Mouse (Mus musculus): Measurements from ENCODE around the gene Arf3. TPM values are rescaled to one million over a fixed set of nuclear protein-coding genes. Genes with fewer than 3 reads are reported as not detected.
"Not testable (repeated sequence)": the region's sequence is repeated elsewhere in the genome, so short reads cannot be mapped to it uniquely, and the experiment has no call there.

Gene Arf3
- total RNA-seq, 1 experiment from 2014 or later = 36.0 TPM

DNA sequence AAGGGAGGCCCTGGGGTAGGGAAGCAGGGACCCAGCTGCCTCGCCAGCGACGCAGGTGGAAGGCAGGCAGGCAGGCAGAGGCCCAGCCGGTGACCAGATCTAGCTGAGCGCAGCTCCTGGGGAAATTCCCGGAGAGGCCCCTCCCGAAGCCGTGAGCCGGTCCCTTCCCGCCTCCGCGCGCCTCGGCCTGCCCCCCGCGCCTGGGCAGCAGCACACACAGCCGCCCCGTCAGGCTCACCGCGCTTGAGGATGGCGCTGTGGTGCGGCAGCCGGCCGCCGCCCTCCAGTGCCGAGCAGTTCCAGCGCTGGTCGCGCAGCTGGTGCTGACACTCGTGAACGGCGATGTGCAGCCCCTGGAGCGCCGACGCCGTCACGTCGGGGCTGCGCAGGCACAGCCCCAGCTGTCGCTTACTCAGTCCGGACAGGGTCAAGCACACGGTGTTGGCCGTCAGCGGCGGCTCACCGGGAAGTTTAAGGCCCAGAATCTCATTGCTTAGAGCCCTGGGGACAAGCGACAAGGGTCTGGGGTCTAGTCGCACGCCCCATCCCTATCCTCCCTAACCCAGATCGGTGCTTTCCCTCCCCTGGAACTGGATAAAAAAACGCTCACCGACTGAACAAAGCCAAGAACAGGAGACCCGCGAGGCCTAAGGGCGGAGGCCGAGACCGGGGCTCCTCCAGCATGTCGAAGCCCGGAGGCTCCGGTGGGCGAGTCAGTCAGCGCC, 13.4 kb upstream of the Arf3 start:
- ATAC-seq (replicated peaks in 1 of 2; ENCODE audit: insufficient read depth in 1 of 2, low FRiP score in 2 of 2, low TSS enrichment in 1 of 2, low read depth in 1 of 2, poor library complexity in 2 of 2, severe bottlenecking in 2 of 2) = no peak; a peak in 1 of 4 replicates

DNA sequence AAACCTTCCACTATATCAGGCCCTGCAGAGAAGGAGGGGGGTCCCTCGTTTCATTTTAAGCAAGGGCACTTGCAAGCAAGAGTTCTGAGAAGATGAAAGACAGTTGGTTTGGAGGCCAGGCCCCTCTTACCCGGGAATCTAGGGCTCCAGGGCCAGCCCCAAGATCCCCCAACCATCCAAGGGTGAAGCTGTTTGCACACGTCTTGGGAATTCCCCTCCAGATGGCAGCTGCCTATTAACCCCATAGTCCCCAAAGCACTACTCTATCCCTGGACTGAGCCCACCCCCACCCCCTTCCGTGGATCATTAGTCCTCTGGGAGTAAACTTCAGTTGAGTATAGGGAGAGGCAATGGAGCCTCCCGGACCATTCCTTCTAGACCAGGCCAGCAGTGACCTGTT, 12.5 kb upstream of the Arf3 start:
- no peak for ATAC-seq (replicated peaks in 1 of 2; ENCODE audit: insufficient read depth in 1 of 2, low FRiP score in 2 of 2, low TSS enrichment in 1 of 2, low read depth in 1 of 2, poor library complexity in 2 of 2, severe bottlenecking in 2 of 2)

DNA sequence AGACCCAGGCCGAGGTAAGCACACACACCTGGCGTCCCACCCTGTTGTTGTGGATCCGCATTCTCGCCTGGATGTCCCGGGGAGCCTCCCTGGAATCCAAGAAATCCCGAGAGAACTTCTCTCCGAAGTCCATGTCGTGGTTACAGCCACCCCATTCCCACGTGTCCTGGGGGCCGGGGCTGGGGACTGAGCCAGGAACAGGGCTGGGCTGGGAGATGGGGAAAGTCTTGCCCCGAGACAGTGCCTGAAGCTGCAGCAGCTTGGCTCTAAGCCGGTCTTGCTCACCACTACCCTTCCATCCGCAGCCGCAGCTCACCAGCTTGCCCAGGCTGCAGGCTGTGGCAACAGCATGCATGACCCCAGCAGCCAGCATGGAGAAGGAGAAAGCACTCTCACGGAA, 11.1 kb upstream of the Arf3 start:
- ATAC-seq (replicated peaks in 1 of 2; ENCODE audit: insufficient read depth in 1 of 2, low FRiP score in 2 of 2, low TSS enrichment in 1 of 2, low read depth in 1 of 2, poor library complexity in 2 of 2, severe bottlenecking in 2 of 2) = no peak

DNA sequence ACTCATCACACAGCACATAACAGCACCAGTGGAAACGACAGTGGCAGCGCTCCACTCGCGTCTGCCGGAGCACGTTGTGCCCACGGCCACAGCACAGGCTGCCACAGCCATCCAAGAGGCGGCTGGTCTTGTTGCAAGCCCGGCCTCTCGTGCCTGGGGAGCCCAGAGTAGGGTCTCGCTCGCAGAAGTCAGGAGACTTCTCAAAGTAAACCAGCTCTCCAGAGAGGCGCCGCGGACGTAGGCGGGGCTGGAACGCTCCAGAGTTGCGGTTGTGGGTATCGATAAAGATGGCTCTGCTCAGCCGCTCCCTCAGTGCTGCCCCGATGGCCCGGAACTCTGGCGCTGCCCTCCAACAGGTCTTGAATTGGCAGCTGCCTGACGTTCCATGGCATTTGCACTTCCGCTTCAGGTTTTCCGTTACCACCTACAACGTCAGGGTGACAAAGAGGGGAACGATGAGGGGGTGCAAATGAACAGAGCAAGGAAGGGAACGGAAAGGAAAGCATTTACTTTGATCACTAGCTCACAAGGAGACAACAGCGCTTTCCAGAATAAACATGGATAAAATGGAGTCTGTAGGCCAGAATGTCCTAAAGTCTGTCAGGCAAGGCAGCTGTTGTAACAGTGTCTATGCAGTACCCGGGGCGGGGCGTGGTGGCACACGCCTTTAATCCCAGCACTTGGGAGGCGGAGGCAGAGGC, 9.6 kb upstream of the Arf3 start:
- peak; percentile 70 to 83 for ATAC-seq (replicated peaks in 1 of 2; ENCODE audit: insufficient read depth in 1 of 2, low FRiP score in 2 of 2, low TSS enrichment in 1 of 2, low read depth in 1 of 2, poor library complexity in 2 of 2, severe bottlenecking in 2 of 2)

DNA sequence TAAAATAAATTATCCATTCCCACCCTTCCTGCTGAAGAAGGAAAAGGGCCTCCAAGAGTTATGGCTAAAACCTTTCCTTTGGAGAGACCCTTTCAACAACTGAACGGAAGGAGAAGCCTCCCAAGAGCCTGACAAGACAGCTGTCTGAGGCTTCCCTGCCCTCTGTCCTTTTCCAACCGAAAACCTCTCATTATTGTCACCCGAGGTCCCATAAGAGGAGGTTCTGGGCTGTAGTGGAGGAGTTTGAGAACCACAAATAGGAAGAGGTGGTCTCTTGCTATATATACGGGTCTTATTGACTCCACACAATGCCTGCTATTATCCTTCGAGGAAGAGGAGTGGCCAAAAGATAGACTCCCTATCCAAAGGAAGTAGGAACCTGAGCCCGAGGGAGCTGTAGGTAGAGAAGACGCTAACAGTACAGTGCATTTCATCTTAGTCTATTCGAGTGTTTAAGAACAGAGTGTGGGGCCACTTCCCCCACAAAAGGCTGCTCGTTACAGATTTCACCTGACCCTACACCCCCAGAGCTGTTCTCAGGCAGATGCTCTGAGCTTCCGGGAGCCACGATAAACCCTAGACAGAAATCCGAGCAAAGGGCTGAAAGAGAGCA, 8.9 kb upstream of the Arf3 start:
- ATAC-seq (replicated peaks in 1 of 2; ENCODE audit: insufficient read depth in 1 of 2, low FRiP score in 2 of 2, low TSS enrichment in 1 of 2, low read depth in 1 of 2, poor library complexity in 2 of 2, severe bottlenecking in 2 of 2) = no peak

DNA sequence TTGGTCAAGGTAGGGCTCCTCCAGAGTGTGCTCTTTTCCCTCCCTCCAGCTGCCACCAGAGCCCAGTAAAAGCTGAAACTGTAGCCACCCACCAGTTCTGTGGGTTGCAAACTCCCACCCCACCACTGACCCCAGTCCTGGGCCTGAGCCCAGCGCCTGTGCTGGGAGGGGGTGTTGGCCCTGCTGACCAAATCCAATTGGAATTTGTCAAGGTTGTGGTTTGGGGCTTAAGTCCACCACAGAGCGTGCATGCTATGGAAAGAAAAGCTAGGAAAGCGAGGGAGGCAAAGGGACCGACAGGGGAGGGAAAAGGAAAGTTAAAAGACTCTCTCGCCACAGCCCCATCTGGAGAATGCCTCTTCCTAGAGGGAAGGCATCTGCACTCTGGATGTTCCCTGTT, 5.2 kb upstream of the Arf3 start:
- ATAC-seq (replicated peaks in 1 of 2; ENCODE audit: insufficient read depth in 1 of 2, low FRiP score in 2 of 2, low TSS enrichment in 1 of 2, low read depth in 1 of 2, poor library complexity in 2 of 2, severe bottlenecking in 2 of 2) = no peak

DNA sequence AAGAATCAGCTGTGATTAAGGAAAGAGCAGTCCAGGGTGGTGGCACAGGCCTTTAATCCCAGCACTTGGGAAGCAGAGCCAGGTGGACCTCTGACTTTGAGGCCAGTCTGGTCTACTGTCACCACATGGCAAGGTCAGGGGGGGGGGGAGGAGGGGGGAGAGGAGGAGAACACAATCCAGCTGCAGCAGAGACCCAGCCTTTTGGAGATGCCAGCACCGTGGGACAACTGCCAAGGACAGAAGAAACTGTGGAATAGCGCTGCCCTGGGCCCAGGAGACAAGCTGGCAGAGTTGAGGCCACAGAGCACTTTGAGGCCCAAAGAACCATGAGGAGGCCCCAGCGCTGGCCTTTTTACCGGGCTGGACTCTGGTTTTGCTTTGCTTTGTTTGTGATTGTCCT, 2.9 kb upstream of the Arf3 start:
- no peak for ATAC-seq (replicated peaks in 1 of 2; ENCODE audit: insufficient read depth in 1 of 2, low FRiP score in 2 of 2, low TSS enrichment in 1 of 2, low read depth in 1 of 2, poor library complexity in 2 of 2, severe bottlenecking in 2 of 2)

DNA sequence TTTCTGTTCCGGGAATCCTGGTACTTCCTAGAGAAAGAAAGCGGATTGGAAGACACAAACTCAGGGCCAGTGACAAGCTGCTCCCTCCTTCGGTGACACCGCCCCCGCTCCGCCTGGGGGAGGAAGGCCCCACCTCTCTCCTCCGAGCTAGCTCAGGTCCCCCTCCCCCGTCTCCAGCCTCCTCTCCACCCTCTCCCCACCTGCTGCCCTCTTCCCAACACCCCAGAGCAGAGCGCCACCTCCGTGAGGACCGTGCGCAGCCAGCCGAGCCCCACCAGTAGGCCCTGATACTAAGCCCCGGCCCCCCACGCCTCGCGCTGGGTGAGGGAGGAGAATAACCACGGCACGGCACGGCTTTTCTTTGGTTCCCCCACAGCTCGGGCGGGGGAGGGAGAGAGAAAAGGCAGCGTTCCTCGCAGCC, 803 bp downstream of the Arf3 start:
- peak; percentile 34 to 46; a peak in 3 of 4 replicates for ATAC-seq (replicated peaks in 1 of 2; ENCODE audit: insufficient read depth in 1 of 2, low FRiP score in 2 of 2, low TSS enrichment in 1 of 2, low read depth in 1 of 2, poor library complexity in 2 of 2, severe bottlenecking in 2 of 2)

DNA sequence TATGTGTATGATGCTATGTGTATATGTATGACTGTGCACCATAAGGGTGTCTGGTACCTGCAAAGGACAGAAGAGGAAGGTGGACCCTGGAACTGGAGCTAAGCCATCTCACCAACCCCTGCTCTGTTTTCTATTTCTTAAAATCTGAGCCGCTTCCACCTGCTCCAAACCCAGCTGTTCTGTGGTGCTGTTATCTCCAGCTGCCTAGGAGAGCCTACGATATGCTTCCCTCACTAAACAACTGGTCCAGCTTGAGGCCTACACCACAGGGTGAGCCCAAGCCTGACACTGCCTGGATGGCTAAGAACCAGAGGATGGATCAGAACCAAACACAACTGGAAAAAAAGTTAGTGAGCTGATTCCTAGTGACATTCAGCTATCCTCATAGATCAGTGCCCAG, 8.9 kb downstream of the Arf3 start:
- no peak for ATAC-seq (replicated peaks in 1 of 2; ENCODE audit: insufficient read depth in 1 of 2, low FRiP score in 2 of 2, low TSS enrichment in 1 of 2, low read depth in 1 of 2, poor library complexity in 2 of 2, severe bottlenecking in 2 of 2)

DNA sequence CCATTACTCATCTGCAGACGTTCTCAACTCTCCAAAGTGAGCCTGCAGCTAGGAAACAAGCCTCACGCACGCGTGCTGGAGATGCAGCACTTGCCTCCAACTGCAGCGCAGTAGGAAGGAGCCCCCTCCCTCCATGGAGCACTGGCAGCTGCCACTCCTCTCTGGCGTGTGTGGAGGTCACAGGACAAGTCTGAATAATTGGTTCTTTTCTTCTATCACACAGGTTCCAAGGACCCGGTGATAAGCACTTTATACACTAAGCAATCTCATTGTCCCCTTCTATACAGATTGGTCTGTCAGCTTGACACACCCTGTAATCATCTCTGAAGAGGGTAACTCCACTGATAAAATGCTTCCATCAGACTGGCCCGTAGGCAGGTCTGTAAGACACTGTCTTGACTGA, 10.0 kb downstream of the Arf3 start:
- ATAC-seq (replicated peaks in 1 of 2; ENCODE audit: insufficient read depth in 1 of 2, low FRiP score in 2 of 2, low TSS enrichment in 1 of 2, low read depth in 1 of 2, poor library complexity in 2 of 2, severe bottlenecking in 2 of 2) = no peak

DNA sequence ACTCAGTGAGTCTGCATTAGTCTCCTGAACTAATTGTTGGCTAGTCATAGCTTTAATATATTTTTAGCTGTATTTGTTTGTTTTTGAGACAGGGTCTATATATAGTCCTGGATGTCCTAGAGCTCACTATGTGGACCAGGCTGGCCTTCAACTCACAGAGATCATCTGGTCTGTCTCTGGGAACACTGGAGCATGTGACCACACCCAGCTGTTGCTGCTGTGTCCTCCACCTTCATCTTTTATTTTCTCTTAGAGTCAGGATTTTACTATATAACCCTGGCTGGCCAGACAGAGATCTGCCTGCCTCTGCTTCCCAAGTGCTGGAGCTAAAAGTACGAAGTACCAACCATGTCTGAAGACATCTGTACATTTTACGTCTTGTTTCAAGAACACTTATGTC, 13.9 kb downstream of the Arf3 start:
- ATAC-seq (replicated peaks in 1 of 2; ENCODE audit: insufficient read depth in 1 of 2, low FRiP score in 2 of 2, low TSS enrichment in 1 of 2, low read depth in 1 of 2, poor library complexity in 2 of 2, severe bottlenecking in 2 of 2) = no peak

DNA sequence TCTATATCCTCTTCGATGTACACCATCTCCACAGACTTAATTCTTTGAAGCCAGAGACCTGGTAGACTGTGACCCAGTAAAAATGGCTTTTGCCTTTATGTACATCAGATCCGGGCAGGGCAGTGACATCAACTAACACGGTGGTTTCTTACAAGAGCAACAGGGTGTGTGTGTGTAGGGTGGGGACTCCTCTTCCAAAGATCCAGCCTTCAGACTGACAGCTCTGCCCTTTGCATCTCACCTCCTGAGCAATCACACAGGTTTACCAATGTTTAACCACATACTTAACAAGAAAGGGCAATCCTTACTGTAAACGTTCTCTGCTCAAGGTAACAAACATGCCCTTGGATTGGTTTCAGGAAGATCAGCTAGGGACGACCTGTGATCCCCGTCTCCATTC, 15.7 kb downstream of the Arf3 start:
- ATAC-seq (replicated peaks in 1 of 2; ENCODE audit: insufficient read depth in 1 of 2, low FRiP score in 2 of 2, low TSS enrichment in 1 of 2, low read depth in 1 of 2, poor library complexity in 2 of 2, severe bottlenecking in 2 of 2) = no peak

DNA sequence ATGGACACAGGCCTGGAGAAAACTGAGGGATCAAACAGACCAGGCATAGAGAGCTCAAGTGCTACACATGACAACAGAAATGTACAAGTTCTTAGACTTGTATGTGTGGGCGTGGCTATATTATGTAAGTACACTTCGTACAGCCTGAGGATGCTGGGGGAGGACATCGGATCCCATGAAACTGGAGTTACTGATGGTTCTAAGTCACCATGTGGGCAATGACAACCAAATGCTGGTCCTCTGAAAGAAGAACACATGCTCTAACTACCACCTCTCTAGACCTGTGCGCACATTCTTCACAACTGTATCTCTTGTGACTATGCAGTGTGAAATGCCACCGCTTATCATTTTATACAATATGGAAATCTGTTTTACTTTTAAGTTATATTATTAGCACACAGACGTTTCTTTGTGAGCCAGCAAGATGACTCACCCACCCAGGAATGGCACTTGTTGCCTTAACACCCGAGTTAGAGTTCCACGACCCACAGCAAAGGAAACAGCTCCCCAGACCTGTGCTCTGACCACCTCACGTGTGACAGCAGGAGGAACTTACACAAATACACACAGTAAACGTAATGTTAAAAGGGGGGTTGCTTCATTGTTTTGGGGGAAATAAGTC, 16.6 kb downstream of the Arf3 start:
- no peak for ATAC-seq (replicated peaks in 1 of 2; ENCODE audit: insufficient read depth in 1 of 2, low FRiP score in 2 of 2, low TSS enrichment in 1 of 2, low read depth in 1 of 2, poor library complexity in 2 of 2, severe bottlenecking in 2 of 2)

DNA sequence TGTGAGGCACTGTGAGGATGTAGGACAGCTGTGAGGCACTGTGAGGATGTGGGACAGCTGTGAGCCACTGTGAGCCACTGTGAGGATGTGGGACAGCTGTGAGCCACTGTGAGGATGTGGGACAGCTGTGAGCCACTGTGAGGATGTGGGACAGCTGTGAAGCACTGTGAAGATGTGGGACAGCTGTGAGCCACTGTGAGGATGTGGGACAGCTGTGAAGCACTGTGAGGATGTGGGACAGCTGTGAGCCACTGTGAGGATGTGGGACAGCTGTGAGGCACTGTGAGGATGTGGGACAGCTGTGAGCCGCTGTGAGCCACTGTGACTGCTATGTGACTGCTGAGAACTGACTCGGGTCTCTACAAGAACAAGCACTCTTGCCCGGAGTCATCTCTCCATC, 19.2 kb downstream of the Arf3 start:
- not testable (repeated sequence) for ATAC-seq (replicated peaks in 1 of 2; ENCODE audit: insufficient read depth in 1 of 2, low FRiP score in 2 of 2, low TSS enrichment in 1 of 2, low read depth in 1 of 2, poor library complexity in 2 of 2, severe bottlenecking in 2 of 2)

DNA sequence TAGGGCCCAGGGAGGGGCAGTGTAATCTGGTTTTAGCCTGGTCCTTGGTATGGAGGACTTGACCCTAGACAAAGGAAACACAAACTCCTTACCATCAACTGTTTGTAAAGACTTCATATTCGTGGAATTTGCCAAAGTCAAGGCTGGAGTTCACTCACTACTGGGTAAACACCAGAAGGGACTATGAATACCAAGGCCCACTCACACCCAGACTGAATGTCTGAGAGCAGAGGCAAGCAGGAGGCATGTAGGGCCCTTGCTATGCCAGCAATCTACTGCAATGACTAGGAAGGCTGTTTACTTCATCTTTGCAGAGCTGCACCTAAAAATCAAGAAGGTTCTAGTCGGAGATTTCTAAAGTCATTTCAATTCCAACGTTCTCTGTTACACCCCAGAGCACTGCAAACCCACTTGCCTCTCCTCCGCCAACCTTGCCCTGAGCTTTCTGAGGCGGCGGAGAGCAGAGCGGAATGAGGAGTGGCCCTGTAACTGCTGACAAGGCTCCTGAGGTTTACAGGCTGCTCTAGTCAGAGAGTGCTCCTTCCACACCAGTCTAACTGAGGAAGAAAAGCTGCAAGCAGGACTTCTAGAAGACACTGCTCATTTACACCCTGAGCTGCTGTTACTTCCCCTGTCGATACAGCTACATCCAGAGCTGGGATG, 20.1 kb downstream of the Arf3 start:
- ATAC-seq (replicated peaks in 1 of 2; ENCODE audit: insufficient read depth in 1 of 2, low FRiP score in 2 of 2, low TSS enrichment in 1 of 2, low read depth in 1 of 2, poor library complexity in 2 of 2, severe bottlenecking in 2 of 2) = no peak

DNA sequence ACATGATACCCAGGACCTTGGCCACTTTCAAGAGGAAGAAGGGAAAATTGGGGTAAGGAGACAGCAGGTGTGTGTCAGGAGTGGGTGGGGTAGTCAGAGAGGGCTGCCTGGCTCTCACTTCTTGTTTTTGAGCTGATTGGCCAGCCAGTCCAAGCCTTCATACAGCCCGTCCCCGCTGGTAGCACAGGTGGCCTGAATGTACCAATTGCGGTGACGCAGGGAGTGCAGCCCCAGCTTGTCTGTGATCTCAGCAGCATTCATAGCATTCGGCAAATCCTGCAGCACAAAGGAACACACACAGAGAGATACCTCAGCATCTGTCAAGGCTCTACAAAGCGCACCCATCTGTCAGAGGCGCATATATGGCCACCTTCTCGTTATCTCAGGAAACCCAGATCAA, 22.8 kb downstream of the Arf3 start:
- no peak for ATAC-seq (replicated peaks in 1 of 2; ENCODE audit: insufficient read depth in 1 of 2, low FRiP score in 2 of 2, low TSS enrichment in 1 of 2, low read depth in 1 of 2, poor library complexity in 2 of 2, severe bottlenecking in 2 of 2)

DNA sequence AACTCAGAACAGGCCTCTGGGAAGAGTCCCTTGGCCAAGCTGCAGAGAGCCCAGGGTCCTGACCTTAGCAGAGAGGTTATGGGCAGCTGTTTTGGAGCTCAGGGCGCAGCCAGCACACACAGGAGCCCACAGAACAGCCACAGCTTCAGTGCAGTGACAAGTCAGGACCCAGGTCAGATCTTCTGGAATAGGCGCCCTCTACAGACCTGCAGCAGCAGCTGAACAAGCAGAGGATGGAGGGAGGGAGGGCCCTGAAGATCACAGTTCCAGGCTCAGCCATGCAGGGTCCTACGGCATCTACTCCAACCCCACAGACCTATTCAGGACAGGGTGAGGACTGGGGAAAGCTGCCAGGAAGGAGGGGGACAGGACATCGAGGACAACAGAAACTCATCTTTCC, 24.2 kb downstream of the Arf3 start:
- no peak for ATAC-seq (replicated peaks in 1 of 2; ENCODE audit: insufficient read depth in 1 of 2, low FRiP score in 2 of 2, low TSS enrichment in 1 of 2, low read depth in 1 of 2, poor library complexity in 2 of 2, severe bottlenecking in 2 of 2)

DNA sequence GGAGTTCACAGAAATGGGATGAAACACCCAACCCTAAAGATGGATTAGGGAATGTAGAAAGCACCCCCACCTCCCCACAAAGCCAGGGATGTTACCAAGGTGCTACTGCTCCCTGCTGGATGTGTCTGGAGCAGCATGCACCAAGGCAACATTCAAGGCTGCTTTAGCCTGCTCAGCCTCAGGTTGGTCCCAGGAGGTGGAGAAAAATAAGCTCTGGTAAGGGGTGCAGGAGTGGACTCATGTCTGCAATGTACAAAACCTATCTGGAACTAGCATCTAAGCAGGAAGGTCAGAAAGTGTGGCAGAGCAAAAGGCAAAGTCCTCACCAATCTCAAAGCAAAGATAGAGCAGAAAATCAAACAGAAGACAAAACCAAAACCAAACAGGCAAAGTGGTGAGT, 25.1 kb downstream of the Arf3 start:
- ATAC-seq (replicated peaks in 1 of 2; ENCODE audit: insufficient read depth in 1 of 2, low FRiP score in 2 of 2, low TSS enrichment in 1 of 2, low read depth in 1 of 2, poor library complexity in 2 of 2, severe bottlenecking in 2 of 2) = no peak

Data from hematopoietic stem cell, adult 5-6 weeks (primary cell).